Mouse (Mus musculus) urinary bladder, adult 18-20 months (tissue): ENCODE results near the gene Pdzk1ip1.

Experiments
- DNase-seq, 2 experiments: peaks; one replicate each; pipeline ENCODE4 v3.0.0; 2022; ENCODE audit warnings: low spot score in 2 of 2, mixed read lengths in 2 of 2

The Pdzk1ip1 gene

GRCm38 (mm10) chr4:115075204-115075915 lies 13.1 kb upstream of the Pdzk1ip1 start:
- no peak for DNase-seq

- DNase-seq, result no peak
These were observed 9.4 kb upstream of the Pdzk1ip1 start for GRCm38 (mm10) chr4:115078892-115079820.

- DNase-seq, result no peak
These were observed 8.6 kb upstream of the Pdzk1ip1 start for GRCm38 (mm10) chr4:115079821-115080349.

DNA sequence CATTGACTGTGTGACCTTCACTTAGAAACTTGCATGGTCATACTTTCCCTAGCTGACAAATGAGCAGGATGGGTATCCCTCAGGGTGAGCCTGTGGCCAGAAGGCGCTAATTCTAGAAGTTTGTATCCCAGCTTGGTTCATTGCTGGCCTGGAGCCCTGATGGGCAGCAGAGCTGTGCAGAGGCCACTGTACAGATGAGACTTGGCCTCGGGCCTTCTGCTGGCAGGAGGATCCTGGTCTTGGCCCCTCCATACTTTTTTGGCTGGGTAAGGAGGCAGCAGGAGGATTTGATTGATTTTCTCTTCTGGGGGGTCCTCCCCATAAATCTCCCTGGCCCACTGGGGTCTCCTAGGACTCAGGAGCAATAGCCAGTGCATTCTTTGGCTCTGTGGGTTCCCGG lies 5.5 kb upstream of the Pdzk1ip1 start:
- no peak for DNase-seq

- DNase-seq, result peak; percentile 16 to 36
These were observed 2.9 kb upstream of the Pdzk1ip1 start for GRCm38 (mm10) chr4:115085522-115086095.

- DNase-seq, result no peak
These were observed 2.3 kb upstream of the Pdzk1ip1 start for GRCm38 (mm10) chr4:115086257-115086656.

DNA sequence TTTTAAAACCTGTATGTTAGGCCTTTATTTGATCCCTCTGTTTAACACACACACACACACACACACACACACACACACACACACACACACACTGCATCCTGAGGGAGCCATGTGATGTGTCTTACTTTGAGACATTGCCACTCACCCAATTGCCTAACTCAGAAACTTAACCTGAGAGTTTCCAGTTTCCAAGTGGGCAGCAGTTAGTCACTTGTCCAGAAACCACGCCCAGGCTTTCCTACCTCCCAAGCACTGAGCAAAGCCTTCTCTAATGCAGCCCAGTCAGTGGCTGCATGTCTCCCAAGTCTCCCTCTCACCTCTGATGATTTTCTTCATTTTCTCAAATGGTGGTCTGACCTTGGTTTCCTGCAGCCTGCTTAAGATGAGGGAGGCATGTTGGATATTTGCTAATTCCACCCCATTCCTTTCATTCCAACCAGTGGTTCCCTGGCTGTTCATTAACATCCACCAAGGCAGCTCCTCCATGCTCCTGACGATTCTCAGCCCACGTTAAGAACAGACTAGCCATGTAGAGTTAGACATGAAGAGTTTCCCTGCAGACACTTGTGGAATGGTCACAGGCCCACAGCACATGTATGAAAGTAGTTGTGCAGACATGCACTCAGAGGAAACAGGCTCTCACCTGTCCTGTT lies 1.6 kb upstream of the Pdzk1ip1 start:
- DNase-seq, result no peak

- DNase-seq, result peak in 1 of 2 experiments; percentile 50
These were observed 2.1 kb downstream of the Pdzk1ip1 start for GRCm38 (mm10) chr4:115090592-115090991.

DNA sequence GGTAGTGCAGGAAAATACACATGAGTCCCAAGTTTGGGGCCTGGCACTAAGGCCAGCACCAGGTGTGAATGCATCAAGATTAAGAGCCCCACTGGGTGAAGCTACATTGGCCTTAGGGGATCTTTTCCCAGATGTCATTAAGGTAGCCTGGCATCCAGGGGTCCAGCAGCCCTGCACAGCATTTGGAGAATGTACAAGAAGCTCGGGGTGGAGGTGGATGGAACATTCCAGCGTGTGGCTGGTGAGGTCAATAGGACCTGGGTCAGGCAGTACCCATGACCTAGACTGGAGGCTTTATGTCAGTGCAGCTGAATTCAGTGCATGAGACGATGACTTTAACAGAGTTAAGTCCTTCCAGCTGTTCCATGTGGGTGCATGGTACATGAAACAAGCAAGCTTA lies 3.3 kb downstream of the Pdzk1ip1 start:
- no peak for DNase-seq

- no peak for DNase-seq
These were observed 4.9 kb downstream of the Pdzk1ip1 start for GRCm38 (mm10) chr4:115093331-115093864.

DNA sequence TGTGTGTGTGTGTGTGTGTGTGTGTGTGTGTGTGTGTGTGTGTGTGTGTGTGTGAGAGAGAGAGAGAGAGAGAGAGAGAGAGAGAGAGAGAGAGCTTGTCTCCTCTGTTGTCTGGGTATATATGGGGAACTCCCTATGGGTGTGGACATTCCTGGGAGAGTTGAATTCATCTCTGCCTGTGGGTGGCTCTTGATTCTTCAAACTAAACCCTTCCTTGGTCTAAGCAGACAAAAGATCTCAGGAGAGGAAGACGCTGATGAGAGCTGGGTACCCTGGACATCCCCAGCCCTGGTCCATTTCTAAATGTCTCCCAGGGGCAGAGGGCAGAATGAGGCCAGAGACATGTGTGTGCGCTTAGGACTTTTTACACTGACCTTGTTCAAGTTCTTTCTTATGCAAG lies 5.5 kb downstream of the Pdzk1ip1 start:
- DNase-seq, result no peak

GRCm38 (mm10) chr4:115095671-115096434 lies 7.3 kb downstream of the Pdzk1ip1 start:
- DNase-seq, result peak in 1 of 2 experiments; percentile 56

GRCm38 (mm10) chr4:115096435-115097145 lies 8.1 kb downstream of the Pdzk1ip1 start:
- no peak for DNase-seq

GRCm38 (mm10) chr4:115097146-115097496 lies 8.6 kb downstream of the Pdzk1ip1 start:
- DNase-seq, result no peak

DNA sequence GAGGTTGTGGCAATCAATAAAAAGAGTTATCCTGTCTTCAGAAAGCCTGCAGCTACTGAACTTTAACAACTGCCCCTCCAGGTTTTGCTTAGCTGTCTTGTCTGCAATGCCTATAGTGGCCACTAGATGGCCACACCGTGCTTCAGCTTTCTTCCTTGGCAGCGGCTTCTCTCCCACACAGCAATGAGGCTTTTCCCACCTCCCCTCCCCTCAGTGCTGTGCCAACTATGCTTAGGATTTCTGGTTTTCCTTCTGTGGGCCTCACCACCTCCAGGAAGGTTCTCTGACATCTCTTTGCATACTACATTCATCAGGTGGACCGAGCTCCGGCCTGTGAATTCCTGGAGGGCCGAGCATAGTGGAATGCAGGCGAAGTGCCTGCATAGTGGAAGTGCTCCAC lies 13.2 kb downstream of the Pdzk1ip1 start:
- DNase-seq, result no peak

GRCm38 (mm10) chr4:115103510-115103909 lies 15.0 kb downstream of the Pdzk1ip1 start:
- no peak for DNase-seq

DNA sequence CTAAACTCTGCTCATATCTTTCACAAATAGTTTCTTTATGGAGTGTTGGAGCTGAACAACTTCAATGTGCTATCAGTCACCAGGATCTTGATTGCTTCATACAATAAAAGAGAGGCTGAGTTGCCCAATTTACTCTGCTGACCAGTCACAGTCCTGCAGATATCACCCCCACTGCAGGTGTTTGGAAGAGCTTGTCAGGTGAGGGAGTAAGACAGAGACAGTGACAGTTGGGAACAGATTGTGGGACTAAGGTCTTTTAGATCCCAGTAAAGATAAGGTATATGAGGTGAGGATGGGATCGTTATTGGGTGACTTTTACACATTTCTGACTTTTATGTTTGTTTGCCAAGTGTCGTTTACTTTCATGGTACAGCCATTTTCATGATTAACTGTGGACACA lies 22.7 kb downstream of the Pdzk1ip1 start:
- no peak for DNase-seq

GRCm38 (mm10) chr4:115113266-115113665 lies 24.8 kb downstream of the Pdzk1ip1 start:
- no peak for DNase-seq

DNA sequence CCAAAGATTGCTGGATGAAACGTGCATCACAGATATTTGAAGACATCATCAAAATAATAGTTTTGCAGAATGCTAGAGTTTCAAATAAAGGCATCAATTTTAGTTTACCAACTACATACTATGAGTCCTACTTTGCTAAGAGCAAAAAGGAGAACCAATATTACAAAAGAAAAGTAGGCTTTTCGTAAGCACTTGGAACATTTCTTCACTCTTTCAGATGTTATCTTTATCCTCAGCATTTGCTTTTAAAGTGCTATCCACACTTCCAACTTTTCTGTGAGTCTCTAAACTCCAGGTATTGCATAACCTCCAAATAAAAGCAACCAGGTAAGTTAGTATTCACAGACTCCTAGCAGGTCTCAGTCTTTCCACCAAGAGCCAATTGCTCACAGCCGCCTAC lies 31.1 kb downstream of the Pdzk1ip1 start:
- no peak for DNase-seq

DNA sequence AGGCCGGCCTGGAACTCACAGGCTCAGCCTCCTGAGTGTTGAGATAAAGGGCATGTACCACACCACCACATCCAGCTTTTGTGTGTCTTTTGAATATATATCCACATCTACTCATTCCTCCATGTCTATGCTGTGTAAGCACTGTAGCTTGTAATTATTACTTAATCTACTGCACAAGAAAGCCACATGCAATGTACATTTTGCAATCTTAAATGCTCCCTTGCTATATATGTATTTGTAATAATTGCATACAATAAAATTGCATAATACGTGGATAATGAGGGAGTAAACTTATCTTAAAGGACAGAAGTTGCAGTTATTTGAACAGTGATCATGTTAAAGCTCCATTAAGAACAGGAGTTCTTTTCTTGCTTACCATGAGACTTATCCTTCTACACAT lies 32.7 kb downstream of the Pdzk1ip1 start:
- DNase-seq, result no peak
